Mouse (Mus musculus): ENCODE measurements around the gene 4930523C07Rik. TPM values are rescaled to one million over a fixed set of nuclear protein-coding genes. Genes with fewer than 3 reads are reported as not detected.

Gene 4930523C07Rik
- polyA plus RNA-seq, 1 experiment from 2014 or later, result 33.1 TPM

DNA sequence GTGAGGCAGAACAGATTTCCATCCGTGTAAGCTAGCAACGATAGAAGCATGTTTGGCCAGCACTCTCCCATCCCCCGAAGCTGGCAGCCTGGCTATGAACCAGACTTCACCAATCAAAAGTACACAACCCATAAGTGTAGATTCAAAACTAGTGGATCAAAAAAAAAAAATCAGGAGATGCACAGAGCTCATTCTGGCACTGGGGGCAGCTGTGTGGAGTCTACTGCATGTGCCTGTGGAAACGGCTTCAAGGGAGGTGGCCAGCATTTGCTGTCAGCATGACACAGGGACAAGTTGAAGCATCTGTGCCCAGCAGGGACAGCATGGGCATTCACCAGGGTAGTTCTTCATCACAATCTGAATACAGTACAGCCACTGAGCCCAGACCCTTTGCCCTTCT is 16.2 kb upstream of the 4930523C07Rik start:
- in situ Hi-C loops (cut with MboI; ENCODE audit: low pct_unique_long_range_greater_than_20kb), result no loop called here
- ChIA-PET POLR2A (interaction anchor here (0.6 kb wide), 2 partner anchors 52 to 160 kb away, joined by 3 read pairs; no protein-coding TSS in a partner anchor), CTCF (no interaction called here)
- no peaks in the 10 kb centered on the region for H3K27me3 ChIP-seq
- no peak for DNase-seq (ENCODE audit: low read depth, low spot score)
- ATAC-seq, result no peak
- TF ChIP-seq CTCF (IDR thresholded peaks at IDR 0.05), result no peak

DNA sequence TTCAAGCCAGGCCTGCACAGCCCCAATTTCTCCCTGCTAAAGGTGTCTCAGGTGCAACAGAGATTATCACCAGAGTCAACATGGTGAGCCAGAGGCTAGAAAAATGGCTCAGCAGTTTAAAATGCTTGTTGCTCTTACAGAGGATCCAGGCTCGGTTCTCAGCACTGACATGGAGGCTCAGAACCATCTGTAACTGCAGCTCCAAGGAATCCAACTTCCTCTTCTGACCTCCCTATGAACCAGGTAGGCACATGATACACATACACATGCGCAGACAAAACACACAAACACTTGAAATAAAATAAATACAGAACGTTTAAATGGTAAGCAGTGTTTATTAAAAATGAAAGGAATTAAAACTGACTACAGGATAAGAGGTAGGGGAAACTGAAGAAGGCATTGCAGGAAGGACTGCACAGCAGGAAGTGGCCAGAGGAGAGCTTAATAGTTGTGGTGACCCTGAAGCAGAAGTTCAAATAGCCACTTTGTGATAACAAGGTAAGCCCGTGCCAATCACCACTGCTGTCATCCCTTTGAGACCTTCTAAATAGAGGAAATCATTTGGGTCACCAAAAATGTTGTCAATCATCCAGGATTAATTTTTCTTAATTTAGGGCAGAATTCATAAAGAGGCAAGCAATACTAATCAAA is 10.1 kb upstream of the 4930523C07Rik start:
- DNase-seq (ENCODE audit: low read depth, low spot score), result no peak
- TF ChIP-seq CTCF (IDR thresholded peaks at IDR 0.05), result no peak
- ChIA-PET POLR2A (no interaction called here), CTCF (no interaction called here)
- no peaks in the 10 kb centered on the region for H3K27me3 ChIP-seq
- in situ Hi-C loops (cut with MboI; ENCODE audit: low pct_unique_long_range_greater_than_20kb), result no loop called here
- no peak for ATAC-seq

DNA sequence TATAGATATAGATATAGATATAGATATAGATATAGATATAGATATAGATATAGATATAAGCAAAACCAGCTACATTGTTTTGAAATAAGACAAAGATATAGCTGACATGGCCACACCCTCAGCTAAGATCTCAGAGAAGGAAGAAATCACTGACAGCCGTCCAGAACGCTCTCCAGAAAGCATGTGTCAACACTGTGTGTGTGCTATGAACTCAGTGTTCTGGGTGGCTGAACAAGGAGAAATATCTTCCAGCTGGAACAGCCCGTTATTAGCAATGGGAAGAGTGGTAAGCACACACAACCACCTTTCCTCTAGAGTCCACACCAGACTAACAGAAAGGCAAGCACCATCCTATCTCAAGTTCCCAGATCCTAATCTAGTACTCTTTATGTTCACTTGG is 8.6 kb upstream of the 4930523C07Rik start:
- CTCF ChIA-PET, result no interaction called here
- ATAC-seq (no peak), DNase-seq (ENCODE audit: low read depth, low spot score) (no peak)
- TF ChIP-seq CTCF (IDR thresholded peaks at IDR 0.05), result no peak
- no peaks in the 10 kb centered on the region for H3K27me3 ChIP-seq
- in situ Hi-C loops (cut with MboI; ENCODE audit: low pct_unique_long_range_greater_than_20kb), result no loop called here
- POLR2A ChIA-PET, result no interaction called here

- DNase-seq (ENCODE audit: low read depth, low spot score), result no peak
- in situ Hi-C loops (cut with MboI; ENCODE audit: low pct_unique_long_range_greater_than_20kb), result no loop called here
- no peak for TF ChIP-seq CTCF (IDR thresholded peaks at IDR 0.05)
- POLR2A ChIA-PET, result no interaction called here
- CTCF ChIA-PET, result interaction anchor here (1.0 kb wide), 1 partner anchor 14 kb away, joined by 4 read pairs; no protein-coding TSS in a partner anchor
- ATAC-seq, result no peak
- H3K27me3 ChIP-seq, result no peaks in the 10 kb centered on the region
These were observed 7.1 kb upstream of the 4930523C07Rik start for GRCm38 (mm10) chr1:160036996-160037521.

GRCm38 (mm10) chr1:160039951-160040645 is 4.1 kb upstream of the 4930523C07Rik start:
- H3K27me3 ChIP-seq, result no peaks in the 10 kb centered on the region
- TF ChIP-seq CTCF (IDR thresholded peaks at IDR 0.05), result no peak
- peak; percentile 48 for ATAC-seq
- POLR2A ChIA-PET, result interaction anchor here (0.6 kb wide), 2 partner anchors 17 to 126 kb away, joined by 4 read pairs; no protein-coding TSS in a partner anchor
- CTCF ChIA-PET, result interaction anchor here (1.3 to 1.4 kb wide), 2 partner anchors 36 to 128 kb away, joined by 3 read pairs; no protein-coding TSS in a partner anchor
- no peak for DNase-seq (ENCODE audit: low read depth, low spot score)
- in situ Hi-C loops (cut with MboI; ENCODE audit: low pct_unique_long_range_greater_than_20kb), result no loop called here

GRCm38 (mm10) chr1:160041264-160041775 is 2.9 kb upstream of the 4930523C07Rik start:
- DNase-seq (ENCODE audit: low read depth, low spot score) (no peak), ATAC-seq (no peak)
- no peaks in the 10 kb centered on the region for H3K27me3 ChIP-seq
- POLR2A ChIA-PET, result no interaction called here
- CTCF ChIA-PET, result interaction anchor here (1.4 kb wide), 1 partner anchor 37 kb away, joined by 3 read pairs; no protein-coding TSS in a partner anchor
- no peak for TF ChIP-seq CTCF (IDR thresholded peaks at IDR 0.05)
- in situ Hi-C loops (cut with MboI; ENCODE audit: low pct_unique_long_range_greater_than_20kb), result no loop called here

DNA sequence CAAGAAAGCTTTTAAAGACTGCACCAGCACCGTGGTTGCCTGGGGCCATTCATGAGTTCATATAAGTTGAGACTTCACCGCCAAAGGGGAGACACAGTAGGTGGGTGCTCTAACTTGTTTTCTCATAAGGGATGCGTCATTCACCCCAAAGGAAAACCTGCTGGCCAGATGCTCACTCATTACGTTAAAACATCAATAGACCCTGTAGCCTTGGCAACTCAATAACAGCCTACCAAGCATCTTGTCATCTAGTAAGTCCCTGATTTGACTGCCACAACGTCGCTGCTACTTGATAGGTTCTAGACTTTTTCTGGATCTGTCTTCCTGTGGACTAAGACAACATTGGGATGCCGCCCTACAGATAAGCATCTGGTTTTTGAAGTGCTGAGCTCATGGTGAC is 1.8 kb upstream of the 4930523C07Rik start:
- ChIA-PET POLR2A (no interaction called here), CTCF (no interaction called here)
- no peaks in the 10 kb centered on the region for H3K27me3 ChIP-seq
- in situ Hi-C loops (cut with MboI; ENCODE audit: low pct_unique_long_range_greater_than_20kb), result no loop called here
- ATAC-seq (no peak), DNase-seq (ENCODE audit: low read depth, low spot score) (no peak)
- TF ChIP-seq CTCF (IDR thresholded peaks at IDR 0.05), result no peak

DNA sequence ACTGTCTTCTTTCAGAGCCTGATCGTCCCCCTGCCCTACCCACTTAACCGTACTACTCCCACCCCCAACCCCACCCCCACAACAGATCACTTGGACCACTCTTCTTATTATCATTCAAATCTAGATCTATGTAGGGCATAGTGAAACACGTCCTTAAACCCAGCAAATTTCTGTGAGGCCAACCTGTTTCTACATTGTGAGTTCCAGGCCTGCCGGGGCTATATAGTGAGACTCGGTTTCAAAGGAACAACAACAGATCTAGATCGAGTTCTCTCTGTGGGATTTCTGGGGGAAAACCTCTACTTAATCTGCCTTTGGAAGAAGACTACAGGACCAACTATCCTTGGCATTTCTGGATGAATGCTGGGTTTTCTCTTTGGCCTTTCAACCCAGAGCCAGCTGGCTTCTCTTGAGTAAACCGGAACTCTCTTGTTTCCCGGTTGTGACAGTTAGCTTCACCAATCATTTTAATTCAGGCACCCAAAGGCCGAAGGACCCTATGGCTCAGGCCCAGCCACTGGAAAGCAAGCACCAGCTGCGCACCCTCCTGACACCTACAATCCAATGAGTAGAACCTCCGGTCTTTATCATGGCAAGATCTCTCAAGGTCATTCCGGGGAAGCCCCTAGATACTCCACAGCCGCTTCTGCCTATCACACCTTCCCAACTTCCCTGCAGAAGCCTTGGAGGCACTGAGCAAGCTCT is 759 bp upstream of the 4930523C07Rik start:
- ATAC-seq (no peak), DNase-seq (ENCODE audit: low read depth, low spot score) (no peak)
- in situ Hi-C loops (cut with MboI; ENCODE audit: low pct_unique_long_range_greater_than_20kb), result no loop called here
- no peak for TF ChIP-seq CTCF (IDR thresholded peaks at IDR 0.05)
- ChIA-PET CTCF (interaction anchor here (1.8 to 2.7 kb wide), 3 partner anchors 10 to 36 kb away, joined by 4 to 14 read pairs (median 7); no protein-coding TSS in a partner anchor), POLR2A (no interaction called here)
- no peaks in the 10 kb centered on the region for H3K27me3 ChIP-seq

DNA sequence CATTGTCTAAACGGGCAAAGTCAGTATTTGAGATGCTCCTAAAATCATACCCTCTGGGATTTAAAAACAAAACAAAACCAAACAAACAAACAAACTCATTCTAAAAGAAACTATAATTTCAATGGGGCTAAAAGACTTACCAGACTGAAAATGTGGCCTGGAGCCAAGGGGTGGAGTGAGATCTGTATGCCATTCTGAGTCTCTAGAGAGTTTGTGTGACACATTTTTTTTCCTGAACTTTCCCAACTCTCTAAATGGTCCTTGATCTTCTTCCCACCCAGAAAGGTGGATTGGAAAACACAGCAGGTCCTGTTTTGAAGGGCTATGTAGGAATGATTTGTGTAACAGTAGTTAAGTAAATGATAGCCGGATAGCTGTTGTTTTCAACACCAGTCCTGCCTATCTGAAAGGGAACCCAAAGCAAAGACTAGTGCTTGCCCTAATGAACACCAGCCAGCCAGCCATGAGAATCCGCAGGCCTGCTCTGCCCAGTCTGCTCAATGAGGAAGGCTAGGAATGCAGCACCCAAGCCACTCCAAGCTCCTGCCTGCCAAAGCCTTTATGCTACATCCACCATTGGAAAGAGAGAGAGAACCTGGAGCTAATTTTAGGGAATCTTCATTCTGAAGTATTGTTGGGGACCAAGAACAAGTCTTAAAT is 1.0 kb downstream of the 4930523C07Rik start:
- no peaks in the 10 kb centered on the region for H3K27me3 ChIP-seq
- ATAC-seq (peak; percentile 41), DNase-seq (ENCODE audit: low read depth, low spot score) (no peak)
- TF ChIP-seq CTCF (IDR thresholded peaks at IDR 0.05), result no peak
- CTCF ChIA-PET, result interaction anchor here (0.7 to 2.7 kb wide), 10 partner anchors 8 to 116 kb away, joined by 3 to 14 read pairs (median 4); no protein-coding TSS in a partner anchor
- in situ Hi-C loops (cut with MboI; ENCODE audit: low pct_unique_long_range_greater_than_20kb), result no loop called here
- POLR2A ChIA-PET, result interaction anchor here (1.6 kb wide), 1 partner anchor 67 kb away, joined by 4 read pairs; no protein-coding TSS in a partner anchor

DNA sequence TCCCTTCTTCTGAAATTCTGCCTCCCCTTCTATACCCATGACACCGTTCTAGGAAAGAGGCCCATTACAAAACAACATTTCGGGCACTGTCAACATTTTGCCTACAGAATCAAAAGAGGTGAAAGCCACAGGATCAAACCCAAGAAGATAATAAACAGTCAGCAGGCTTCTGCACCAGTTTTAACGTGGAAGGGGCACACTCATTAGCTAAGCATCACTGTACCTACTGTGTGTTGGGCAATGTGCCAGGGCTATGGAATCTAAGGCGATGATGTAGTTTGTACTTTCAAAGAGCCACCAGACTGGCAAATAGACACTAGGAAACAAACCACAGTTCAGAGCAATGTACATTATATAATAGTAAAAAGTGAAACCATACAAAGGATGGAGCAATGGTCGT is 1.8 kb downstream of the 4930523C07Rik start:
- DNase-seq (ENCODE audit: low read depth, low spot score) (no peak), ATAC-seq (no peak)
- TF ChIP-seq CTCF (IDR thresholded peaks at IDR 0.05), result no peak
- H3K27me3 ChIP-seq, result no peaks in the 10 kb centered on the region
- ChIA-PET CTCF (interaction anchor here (0.7 to 1.6 kb wide), 4 partner anchors 10 to 78 kb away, joined by 3 to 4 read pairs (median 4); no protein-coding TSS in a partner anchor), POLR2A (interaction anchor here (1.5 to 1.6 kb wide), 2 partner anchors 11 to 68 kb away, joined by 3 to 4 read pairs; no protein-coding TSS in a partner anchor)
- in situ Hi-C loops (cut with MboI; ENCODE audit: low pct_unique_long_range_greater_than_20kb), result no loop called here
